Mouse (Mus musculus) heart, embryonic 11.5 days (tissue): ENCODE measurements around the gene Ggt5. TPM values are rescaled to one million over a fixed set of nuclear protein-coding genes. Genes with fewer than 3 reads are reported as not detected.

Source experiments
- ATAC-seq: fragments of 200-750 bp; cut with Nextera tagmentation; replicated peaks from 2 replicates; pipeline ENCODE4 v1.8.0; 2017; ENCODE audit warnings: moderate library complexity; ENCODE audit not compliant: insufficient number of reproducible peaks, low FRiP score, low TSS enrichment
- H3K27ac ChIP-seq: fragments of 300-500 bp; sonication (generic); 2 replicates; pipeline ENCODE4 v1.5.1; 2014; ENCODE audit warnings: mild to moderate bottlenecking, low read depth, low read length
- H3K27me3 ChIP-seq: fragments of 300-500 bp; sonication (generic); 2 replicates; pipeline ENCODE4 v1.6.1; 2014; ENCODE audit warnings: mild to moderate bottlenecking, low read length, mixed read lengths; ENCODE audit not compliant: control insufficient read depth, insufficient read depth
- H3K36me3 ChIP-seq: fragments of 300-500 bp; sonication (generic); 2 replicates; pipeline ENCODE4 v1.6.1; 2014; ENCODE audit warnings: mild to moderate bottlenecking, low read length, moderate library complexity, mixed read lengths; ENCODE audit not compliant: control insufficient read depth, insufficient read depth
- H3K4me1 ChIP-seq: fragments of 300-500 bp; sonication (generic); 2 replicates; pipeline ENCODE4 v1.6.1; 2014; ENCODE audit warnings: low read length; ENCODE audit not compliant: control insufficient read depth, insufficient read depth
- H3K4me2 ChIP-seq: fragments of 300-500 bp; sonication (generic); 2 replicates; pipeline ENCODE4 v1.6.1; 2014; ENCODE audit warnings: mild to moderate bottlenecking, moderate library complexity
- H3K4me3 ChIP-seq: fragments of 300-500 bp; sonication (generic); 2 replicates; pipeline ENCODE4 v1.5.1; 2014; ENCODE audit warnings: low read depth, low read length
- H3K9ac ChIP-seq: fragments of 300-500 bp; sonication (generic); 2 replicates; pipeline ENCODE4 v1.6.1; 2014; ENCODE audit warnings: mild to moderate bottlenecking, low read depth, low read length, moderate library complexity
- H3K9me3 ChIP-seq: fragments of 300-500 bp; sonication (generic); replicated peaks from 2 replicates; pipeline ENCODE4 v1.6.1; 2016; ENCODE audit warnings: low read length; ENCODE audit not compliant: control insufficient read depth
- WGBS: fragments of 180-500 bp; shearing (Covaris S2); extraction: QIAGEN DNeasy Blood & Tissue Kit; methylation state at CpG from one replicate; pipeline ENCODE4 v1.1.7; 2014; ENCODE audit not compliant: insufficient replicate concordance; 5-methylcytosine and 5-hydroxymethylcytosine counted together
- polyA plus RNA-seq: library from polyadenylated mRNA; unstranded; fragments of >200 nt; fragmentation: Nextera tagmentation; extraction: Ambion mirVana; gene quantifications from 2 replicates; pipeline ENCODE4 v1.2.1, GENCODE M21; 2014

The Ggt5 gene
- polyA plus RNA-seq, 1 experiment from 2014 or later, result 2.8 TPM

DNA sequence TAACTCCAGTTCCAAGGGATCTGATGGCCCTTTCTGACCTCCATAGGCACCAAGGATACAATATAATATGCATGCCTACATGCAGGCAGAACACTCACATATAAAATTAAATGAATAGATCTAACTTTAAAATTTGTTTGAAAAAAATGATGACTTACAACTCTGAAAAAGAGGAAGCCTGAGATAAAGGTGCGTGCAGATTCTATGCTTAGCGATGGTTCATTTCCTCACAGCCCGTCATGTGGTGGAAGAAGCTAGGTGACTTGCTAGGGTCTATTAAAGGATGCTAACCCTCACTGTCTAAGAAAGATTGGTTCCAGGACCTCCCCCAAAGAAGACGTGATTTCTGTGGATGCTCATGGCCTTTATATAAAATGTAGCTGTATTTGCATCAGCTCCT lies 26.9 kb downstream of the Ggt5 start:
- 78% methylated on average over 4 of the region's 4 CpGs for WGBS

DNA sequence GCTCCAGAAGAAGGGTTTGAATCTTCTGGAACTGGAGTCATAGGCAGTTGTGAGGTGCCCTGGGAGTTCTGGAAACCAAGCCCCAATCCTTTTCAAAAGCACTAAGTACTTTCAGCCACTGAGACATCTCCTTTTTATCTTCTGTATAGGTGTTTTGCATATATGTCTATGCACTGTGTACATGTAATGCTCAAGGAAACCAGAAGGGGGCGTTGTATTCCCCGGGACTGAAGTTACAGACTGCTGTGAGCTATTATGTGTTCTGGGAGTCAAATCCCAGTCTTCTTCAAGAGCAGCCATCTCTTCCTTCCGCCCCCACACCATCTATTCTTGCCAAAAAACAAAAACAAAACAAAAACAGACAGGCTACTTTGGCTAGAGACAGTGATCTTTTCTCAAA lies 31.7 kb downstream of the Ggt5 start:
- H3K4me3 ChIP-seq, result no peak overlapping the region
- WGBS, result 48% methylated on average over 3 of the region's 3 CpGs

More for the DNA sequence above, 26.9 kb downstream of the Ggt5 start:
- H3K4me3 ChIP-seq, result no peak overlapping the region
- H3K4me1 ChIP-seq, result no peaks in the 10 kb centered on the region
- no peaks in the 10 kb centered on the region for H3K36me3 ChIP-seq
- no peak overlapping the region for H3K9ac ChIP-seq
- no peak for ATAC-seq
- H3K9me3 ChIP-seq, result no peaks in the 10 kb centered on the region
- no peak overlapping the region for H3K27ac ChIP-seq
- no peak overlapping the region for H3K4me2 ChIP-seq
- no peaks in the 10 kb centered on the region for H3K27me3 ChIP-seq

DNA sequence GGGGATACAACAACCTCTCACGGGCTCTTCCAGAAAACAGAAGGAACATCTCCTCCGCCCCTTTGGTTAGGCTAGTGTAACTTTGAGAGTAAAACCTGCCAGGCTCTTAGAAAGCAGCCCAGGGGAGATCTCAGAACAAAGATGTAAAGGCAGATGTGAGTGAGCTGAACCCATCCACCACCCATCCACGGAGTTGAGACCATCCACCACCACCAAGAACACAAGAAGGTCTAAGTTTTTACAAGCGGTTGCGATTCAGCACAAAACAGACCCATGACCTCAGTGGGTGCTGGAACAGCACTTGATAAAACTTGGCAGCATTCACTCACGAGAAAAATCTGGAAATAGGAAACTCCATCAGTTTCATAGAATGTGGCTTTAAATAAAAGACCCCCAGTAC lies 36.8 kb downstream of the Ggt5 start:
- Histone ChIP-seq H3K9me3 (no peaks in the 10 kb centered on the region), H3K9ac (no peak overlapping the region), H3K4me2 (no peak overlapping the region), H3K36me3 (no peaks in the 10 kb centered on the region), H3K4me1 (no peaks in the 10 kb centered on the region), H3K4me3 (no peak overlapping the region), H3K27ac (no peak overlapping the region), H3K27me3 (no peaks in the 10 kb centered on the region)
- ATAC-seq, result no peak
- 46% methylated on average over 6 of the region's 6 CpGs for WGBS

More for the DNA sequence above, 31.7 kb downstream of the Ggt5 start:
- ATAC-seq, result no peak
- no peaks in the 10 kb centered on the region for H3K27me3 ChIP-seq
- H3K9me3 ChIP-seq, result no peaks in the 10 kb centered on the region
- no peaks in the 10 kb centered on the region for H3K4me1 ChIP-seq
- no peak overlapping the region for H3K27ac ChIP-seq
- H3K36me3 ChIP-seq, result no peaks in the 10 kb centered on the region
- H3K4me2 ChIP-seq, result no peak overlapping the region
- H3K9ac ChIP-seq, result no peak overlapping the region

DNA sequence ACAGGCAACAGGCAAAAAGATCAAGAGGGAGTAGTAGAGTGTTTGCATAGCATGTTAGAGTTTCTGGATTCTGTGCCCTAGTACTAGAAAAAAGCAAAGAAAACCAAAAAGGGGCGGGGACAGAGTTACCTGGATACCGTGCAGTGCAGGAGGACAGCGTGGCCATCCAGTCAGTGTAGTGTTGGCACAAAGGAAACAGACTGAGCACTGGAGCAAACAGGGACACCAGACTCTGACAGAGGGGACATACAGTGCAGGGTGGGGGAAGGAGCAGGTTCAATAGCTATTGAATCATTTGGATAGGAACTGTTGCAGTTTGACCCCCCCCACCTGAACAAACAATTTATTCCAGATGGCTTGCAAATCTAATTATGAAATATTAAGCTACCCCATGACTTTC lies 37.9 kb downstream of the Ggt5 start:
- H3K4me2 ChIP-seq, result no peak overlapping the region
- H3K4me3 ChIP-seq, result no peak overlapping the region
- H3K9ac ChIP-seq, result no peak overlapping the region
- WGBS, result 56% methylated on average over 3 of the region's 3 CpGs
- H3K27ac ChIP-seq, result no peak overlapping the region
- ATAC-seq, result no peak
- H3K4me1 ChIP-seq, result no peaks in the 10 kb centered on the region
- H3K9me3 ChIP-seq, result no peaks in the 10 kb centered on the region
- no peaks in the 10 kb centered on the region for H3K27me3 ChIP-seq
- no peaks in the 10 kb centered on the region for H3K36me3 ChIP-seq

DNA sequence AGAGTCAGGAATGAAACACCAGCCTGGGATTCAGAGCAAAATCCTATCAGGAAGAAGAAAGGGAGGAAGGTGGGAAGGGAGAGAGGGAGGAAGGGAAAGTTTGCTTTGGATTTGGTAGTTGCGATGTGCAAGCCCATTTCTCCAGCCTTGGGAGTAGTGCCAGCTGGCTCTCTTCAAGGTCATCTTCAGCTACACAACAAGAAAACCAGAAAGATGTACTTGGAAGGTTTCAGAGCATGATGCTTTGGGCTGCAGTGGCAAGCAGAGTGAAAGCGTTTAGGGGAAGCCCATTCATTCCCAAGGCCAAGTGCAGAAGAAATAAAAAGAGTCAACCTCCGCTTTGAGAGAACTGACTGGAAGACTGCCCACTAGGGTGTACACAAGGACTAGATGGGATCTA lies 38.4 kb downstream of the Ggt5 start:
- H3K27me3 ChIP-seq, result no peaks in the 10 kb centered on the region
- no peaks in the 10 kb centered on the region for H3K36me3 ChIP-seq
- no peak overlapping the region for H3K4me2 ChIP-seq
- no peak overlapping the region for H3K27ac ChIP-seq
- H3K9ac ChIP-seq, result no peak overlapping the region
- no peaks in the 10 kb centered on the region for H3K4me1 ChIP-seq
- no peak for ATAC-seq
- 81% methylated on average over 3 of the region's 3 CpGs for WGBS
- no peaks in the 10 kb centered on the region for H3K9me3 ChIP-seq
- no peak overlapping the region for H3K4me3 ChIP-seq

DNA sequence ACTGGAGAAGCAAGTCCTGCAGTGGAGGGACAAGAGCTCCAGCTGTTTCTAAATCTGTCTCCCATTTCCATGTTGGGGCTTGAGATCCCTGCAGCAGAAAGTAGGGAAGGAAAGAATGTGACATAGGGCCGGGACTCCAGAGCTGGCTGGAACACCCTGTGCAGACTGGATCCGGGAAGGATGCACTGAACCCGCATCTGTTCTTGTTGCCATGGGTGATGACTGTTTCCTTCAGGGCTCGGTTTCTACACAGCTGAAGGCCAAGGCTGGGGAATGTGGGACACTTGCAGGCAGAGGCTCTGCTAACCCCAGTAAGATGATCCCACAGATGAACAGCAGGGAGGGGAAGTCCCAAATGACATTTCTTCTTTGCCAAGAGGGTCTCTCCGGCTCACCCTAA lies 43.5 kb downstream of the Ggt5 start:
- no peak overlapping the region for H3K4me2 ChIP-seq
- ATAC-seq, result no peak
- WGBS, result 58% methylated on average over 5 of the region's 5 CpGs
- H3K9me3 ChIP-seq, result no peaks in the 10 kb centered on the region
- no peak overlapping the region for H3K27ac ChIP-seq
- H3K36me3 ChIP-seq, result no peaks in the 10 kb centered on the region
- H3K4me3 ChIP-seq, result no peak overlapping the region
- H3K9ac ChIP-seq, result no peak overlapping the region
- H3K27me3 ChIP-seq, result no peaks in the 10 kb centered on the region
- no peaks in the 10 kb centered on the region for H3K4me1 ChIP-seq

DNA sequence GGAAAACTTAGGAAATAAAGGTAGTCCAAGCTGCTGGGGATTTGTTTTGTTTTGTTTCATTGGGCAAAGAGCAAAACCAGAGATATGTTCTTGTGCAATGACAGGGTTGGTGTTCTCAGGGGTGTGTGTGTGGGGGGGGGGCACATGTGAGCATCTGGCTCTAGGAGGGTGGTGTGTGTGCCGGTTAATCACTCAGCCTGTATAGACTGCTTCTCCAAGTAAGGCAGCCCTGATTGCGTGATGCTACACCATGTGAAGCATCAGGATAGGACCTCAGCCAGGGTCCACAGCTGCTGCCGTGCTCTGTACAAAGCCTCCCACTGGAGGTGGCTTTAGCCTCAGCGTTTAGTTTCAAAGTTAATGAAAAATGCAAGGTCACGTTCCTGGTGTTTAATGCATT lies 43.9 kb downstream of the Ggt5 start:
- Histone ChIP-seq H3K4me2 (no peak overlapping the region), H3K9ac (no peak overlapping the region), H3K9me3 (no peaks in the 10 kb centered on the region), H3K4me1 (no peaks in the 10 kb centered on the region), H3K27ac (no peak overlapping the region), H3K4me3 (no peak overlapping the region), H3K36me3 (no peaks in the 10 kb centered on the region), H3K27me3 (no peaks in the 10 kb centered on the region)
- ATAC-seq, result no peak
- 84% methylated on average over 5 of the region's 5 CpGs for WGBS

DNA sequence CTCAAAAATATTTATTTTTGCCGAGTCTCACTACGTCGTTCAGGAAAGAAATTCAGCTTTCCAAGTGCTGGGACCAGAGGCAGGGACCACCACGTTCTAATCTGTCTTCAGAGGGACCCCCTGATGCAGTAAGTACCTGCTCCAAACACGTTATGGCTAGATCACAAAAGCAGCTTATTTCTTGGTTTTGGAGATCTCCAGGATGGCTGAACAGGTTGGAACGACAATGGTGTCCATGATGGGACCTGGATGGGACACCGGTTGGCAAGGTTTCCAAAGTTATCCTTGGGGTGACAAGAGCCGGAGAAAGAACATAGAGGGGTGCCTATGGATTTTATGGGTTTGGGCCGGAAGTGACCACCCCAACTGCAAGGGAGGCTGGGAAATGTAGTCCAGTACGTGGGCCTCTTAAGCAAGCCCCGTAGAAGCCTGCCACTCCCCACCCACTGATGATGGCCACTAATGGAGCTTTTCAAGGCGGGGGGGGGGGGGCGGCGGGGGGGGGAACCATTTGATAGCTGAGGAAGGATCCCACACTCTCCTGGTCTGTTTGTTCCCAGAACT lies 44.5 kb downstream of the Ggt5 start:
- no peaks in the 10 kb centered on the region for H3K36me3 ChIP-seq
- no peak overlapping the region for H3K4me3 ChIP-seq
- no peak overlapping the region for H3K9ac ChIP-seq
- no peaks in the 10 kb centered on the region for H3K4me1 ChIP-seq
- WGBS, result 68% methylated on average over 12 of the region's 14 CpGs
- H3K4me2 ChIP-seq, result no peak overlapping the region
- H3K9me3 ChIP-seq, result no peaks in the 10 kb centered on the region
- no peaks in the 10 kb centered on the region for H3K27me3 ChIP-seq
- ATAC-seq, result no peak
- no peak overlapping the region for H3K27ac ChIP-seq

DNA sequence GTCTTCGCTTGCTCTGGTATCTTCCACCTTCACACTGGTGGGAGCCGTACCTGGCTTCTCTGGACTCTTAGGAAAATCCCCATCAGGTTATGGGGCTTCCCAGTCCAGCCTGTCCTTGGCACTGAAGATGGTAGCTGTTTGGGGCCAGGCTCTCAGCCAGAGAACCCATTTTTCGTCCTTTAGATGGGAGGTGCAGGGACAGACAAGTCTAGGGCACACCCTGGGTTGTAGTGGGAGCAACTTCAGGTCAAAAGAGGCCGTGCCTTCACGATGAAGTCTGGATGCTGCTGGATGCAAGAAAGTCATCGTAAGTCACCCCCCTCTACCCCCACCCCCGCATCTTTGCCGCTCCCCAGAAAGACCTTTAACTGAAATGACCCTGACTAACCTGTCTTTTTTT lies 45.5 kb downstream of the Ggt5 start:
- no peak for ATAC-seq
- 87% methylated on average over 8 of the region's 8 CpGs for WGBS
- no peaks in the 10 kb centered on the region for H3K9me3 ChIP-seq

More for the DNA sequence above, 45.5 kb downstream of the Ggt5 start:
- no peaks in the 10 kb centered on the region for H3K4me1 ChIP-seq
- H3K36me3 ChIP-seq, result no peaks in the 10 kb centered on the region
- H3K4me2 ChIP-seq, result no peak overlapping the region
- no peak overlapping the region for H3K27ac ChIP-seq
- H3K4me3 ChIP-seq, result no peak overlapping the region
- no peaks in the 10 kb centered on the region for H3K27me3 ChIP-seq
- no peak overlapping the region for H3K9ac ChIP-seq
